In genomic region chr6:119320481-119320880, GRCm38 (mm10) we compare ENCODE assay signal across 11 mouse cellular contexts. TPM values are rescaled to one million over a fixed set of nuclear protein-coding genes. Genes with fewer than 3 reads are reported as not detected.
DNase-seq lines count a peak whose midpoint lies in the region; ATAC-seq and TF ChIP-seq lines count a peak whose summit lies in the region.
"Had no signal": no experiment of that assay in that cellular context is flagged by ENCODE, and none has a peak within 500 bp of the region (broad histone marks: within the 10 kb centered on the region; RNA-seq: fewer than 3 reads in every experiment).

No protein-coding gene starts in this region.

- 28% methylated on average over 16 of the region's 16 CpGs for WGBS in lung, postnatal 0 days

- 0 out of 2 replicates have a peak, but pooled peaks have one; percentile 26 for ATAC-seq in lung, postnatal 0 days
- ATAC-seq in megakaryocyte-erythroid progenitor cell, adult 5-6 weeks (replicated peaks; ENCODE audit: low FRiP score, low TSS enrichment, poor library complexity, severe bottlenecking) = no peak
- ATAC-seq in inflammation-experienced regulatory T-cells, adult 6 months = no peak
- no peak for ATAC-seq in cerebellum, adult (ENCODE audit: insufficient number of reproducible peaks, low FRiP score, low TSS enrichment)

- H3K9me3 ChIP-seq in E14TG2a.4 (ENCODE audit: low read length) = no peaks in the 10 kb centered on the region
- H3K9me3 ChIP-seq in lung, postnatal 0 days (ENCODE audit: low read length) = no peaks in the 10 kb centered on the region

- H3K27me3 ChIP-seq in E14TG2a.4 (ENCODE audit: insufficient read depth, low read length) = peaks cover 51% of the 10 kb centered on the region
- no peaks in the 10 kb centered on the region for H3K27me3 ChIP-seq in lung, postnatal 0 days (replicated peaks; ENCODE audit: insufficient read depth, low read length)

- intact Hi-C loops in heart, postnatal 10 days (cut with DNase I) = no loop called here
- intact Hi-C loops in heart, postnatal 25 days (cut with DNase I) = no loop called here

- 0 out of 2 replicates have a peak overlapping the region, but pooled peaks have one; percentile 18 for H3K4me3 ChIP-seq in E14TG2a.4 (replicated peaks; ENCODE audit: low read length)
- no peak overlapping the region for H3K4me3 ChIP-seq in lung, postnatal 0 days (ENCODE audit: low read depth, low read length)
- H3K4me3 ChIP-seq: erythroblast, embryonic 14.5 days had no signal

- DNase-seq in heart, postnatal 10 days = peak; percentile 51 to 65
- no peak for DNase-seq in heart, postnatal 25 days (ENCODE audit: low spot score)
- peak; percentile 76 for DNase-seq in embryo, embryonic 11 days
- DNase-seq in lung, postnatal 0 days (ENCODE audit: low spot score) = peak; percentile 71
- DNase-seq: left cerebral cortex, postnatal 4 days had no signal

- H3K4me2 ChIP-seq in lung, postnatal 0 days (replicated peaks; ENCODE audit: low read depth, low read length) = no peak overlapping the region

- no peaks in the 10 kb centered on the region for H3K36me3 ChIP-seq in E14TG2a.4 (ENCODE audit: insufficient read depth, low read length)
- H3K36me3 ChIP-seq in lung, postnatal 0 days (ENCODE audit: insufficient read depth, low read length) = no peaks in the 10 kb centered on the region

- TF ChIP-seq CTCF in E14TG2a.4 (conservative IDR thresholded peaks at IDR 0.05; ENCODE audit: low read length) = no peak
- no peak for TF ChIP-seq CTCF in lung, postnatal 0 days (IDR thresholded peaks at IDR 0.05)

- peaks cover 42% of the 10 kb centered on the region for H3K4me1 ChIP-seq in E14TG2a.4 (replicated peaks; ENCODE audit: low read depth, low read length)
- no peaks in the 10 kb centered on the region for H3K4me1 ChIP-seq in lung, postnatal 0 days (ENCODE audit: insufficient read depth, low read depth, low read length)

- no peak overlapping the region for H3K27ac ChIP-seq in lung, postnatal 0 days (ENCODE audit: low read length)

- no peak for TF ChIP-seq EP300 in lung, postnatal 0 days (IDR thresholded peaks at IDR 0.05)

- H3K9ac ChIP-seq in lung, postnatal 0 days (replicated peaks; ENCODE audit: low read depth) = no peak overlapping the region

RNA-seq across cellular contexts. Expression of gene Lrtm2, which starts 10.1 kb away (rescaled TPM):
- not detected for total RNA-seq in heart, postnatal 10 days (2021)
- under 1 TPM; 0.10 to 0.28 TPM for total RNA-seq in heart, postnatal 25 days (2021)
- polyA plus RNA-seq in lung, postnatal 0 days (2015; fragmentation: Nextera tagmentation; extraction: Ambion mirVana) = 0.20 and 0.29 TPM in 2 replicates
- not detected in 2 replicates for total RNA-seq in megakaryocyte-erythroid progenitor cell, adult 5-6 weeks (2014; fragmentation: Nextera tagmentation)
- 0.38 TPM in 1 of 2 replicates, not detected in the other for total RNA-seq in megakaryocyte-erythroid progenitor cell, adult 5-6 weeks (2017)
- under 1 TPM in 2 of 3 experiments, not detected in 1; 0.09 to 0.26 TPM for polyA plus RNA-seq in inflammation-experienced regulatory T-cells, adult 6 months (2017; shearing (Covaris generic))
- total RNA-seq: CH12.LX had no signal
- polyA plus RNA-seq: erythroblast, embryonic 14.5 days had no signal
